Mouse (Mus musculus) MEL (cell line): ENCODE data around the gene Slc4a7. TPM values are rescaled to one million over a fixed set of nuclear protein-coding genes. Genes with fewer than 3 reads are reported as not detected.

ENCODE experiments used
- DNase-seq: peaks from one replicate; pipeline ENCODE4 v3.0.0; 2011; ENCODE audit warnings: low read depth, low spot score
- H3K27ac ChIP-seq: 2 replicates; pipeline ENCODE4 v1.5.1; 2012; ENCODE audit warnings: low read depth, mild to moderate bottlenecking, control low read depth, low read length, moderate library complexity; ENCODE audit not compliant: control insufficient read depth
- H3K27me3 ChIP-seq, 2 experiments: fragments of 150-350 bp in 1 of 2; sonication (generic) in 1 of 2; 2 replicates each; pipeline ENCODE4 v1.6.1; 2012; ENCODE audit warnings: low read length in 2 of 2, mild to moderate bottlenecking in 2 of 2, improper control_type of control experiment in 1 of 2, moderate library complexity in 1 of 2; ENCODE audit not compliant: insufficient read depth in 2 of 2, control insufficient read depth in 1 of 2
- H3K36me3 ChIP-seq, 2 experiments: 2 replicates each; pipeline ENCODE4 v1.6.1; 2012 to 2014; ENCODE audit warnings: low read length in 2 of 2, improper control_type of control experiment in 1 of 2, inconsistent platforms in 1 of 2, mild to moderate bottlenecking in 1 of 2; ENCODE audit not compliant: insufficient read depth in 2 of 2, control insufficient read depth in 1 of 2
- H3K4me1 ChIP-seq, 2 experiments: fragments of 150-350 bp in 1 of 2; sonication (generic) in 1 of 2; 2 replicates each; pipeline ENCODE4 v1.6.1; 2012; ENCODE audit warnings: low read length in 2 of 2, improper control_type of control experiment in 1 of 2, mild to moderate bottlenecking in 1 of 2; ENCODE audit not compliant: insufficient read depth in 2 of 2, control insufficient read depth in 1 of 2
- H3K4me3 ChIP-seq, 2 experiments: fragments of 150-350 bp in 1 of 2; sonication (generic) in 1 of 2; 2 replicates each; pipeline ENCODE4 v1.5.1; 2012; ENCODE audit warnings: low read depth in 2 of 2, low read length in 2 of 2, mild to moderate bottlenecking in 2 of 2, moderate library complexity in 2 of 2, control low read depth in 1 of 2, improper control_type of control experiment in 1 of 2; ENCODE audit not compliant: control insufficient read depth in 1 of 2, insufficient read depth in 1 of 2
- H3K79me2 ChIP-seq: 2 replicates; pipeline ENCODE4 v1.6.1; 2012; ENCODE audit warnings: mild to moderate bottlenecking, low read length, moderate library complexity; ENCODE audit not compliant: control insufficient read depth, poor library complexity, insufficient read depth
- H3K9ac ChIP-seq: 2 replicates; pipeline ENCODE4 v1.6.1; 2012; ENCODE audit warnings: low read depth, mild to moderate bottlenecking, control low read depth, low read length, moderate library complexity; ENCODE audit not compliant: control insufficient read depth, poor library complexity, severe bottlenecking
- H3K9me3 ChIP-seq: fragments of 150-350 bp; sonication (generic); replicated peaks from 2 replicates; pipeline ENCODE4 v1.6.1; 2012; ENCODE audit warnings: mild to moderate bottlenecking, low read length, improper control_type of control experiment, moderate library complexity; ENCODE audit not compliant: insufficient read depth
- CTCF ChIP-seq, 3 experiments: IDR thresholded peaks in 2 of 3; conservative IDR thresholded peaks in 1 of 3; 2 replicates each; pipeline ENCODE4 v1.5.1; 2011 to 2012; ENCODE audit warnings: low read length in 3 of 3, low read depth in 2 of 3, mild to moderate bottlenecking in 2 of 3, improper control_type of control experiment in 1 of 3, inconsistent platforms in 1 of 3, mixed read lengths in 1 of 3, moderate library complexity in 1 of 3; ENCODE audit not compliant: control insufficient read depth in 1 of 3, insufficient read depth in 1 of 3, poor library complexity in 1 of 3, severe bottlenecking in 1 of 3
- EP300 ChIP-seq, 2 experiments: IDR thresholded peaks; 2 replicates each; pipeline ENCODE4 v1.6.1; 2011; ENCODE audit warnings: improper control_type of control experiment in 2 of 2, low read length in 2 of 2, low read depth in 1 of 2, mild to moderate bottlenecking in 1 of 2
- ETS1 ChIP-seq: IDR thresholded peaks from 2 replicates; pipeline ENCODE4 v1.6.1; 2012; ENCODE audit warnings: low read depth, mild to moderate bottlenecking, inconsistent platforms, low read length, improper control_type of control experiment, moderate library complexity
- GABPA ChIP-seq: IDR thresholded peaks from 2 replicates; pipeline ENCODE4 v1.6.1; 2012; ENCODE audit warnings: low read depth, mild to moderate bottlenecking, inconsistent platforms, low read length, improper control_type of control experiment, moderate library complexity
- GATA1 ChIP-seq: IDR thresholded peaks from 2 replicates; pipeline ENCODE4 v1.6.1; 2011; ENCODE audit warnings: low read depth, low read length, improper control_type of control experiment
- KAT2A ChIP-seq: conservative IDR thresholded peaks from 2 replicates; pipeline ENCODE4 v1.6.1; 2012; ENCODE audit warnings: low read depth, low read length, improper control_type of control experiment, inconsistent platforms
- MAX ChIP-seq: IDR thresholded peaks from 2 replicates; pipeline ENCODE4 v1.6.1; 2011; ENCODE audit warnings: low read length, improper control_type of control experiment
- MAZ ChIP-seq: IDR thresholded peaks from 2 replicates; pipeline ENCODE4 v1.6.1; 2012; ENCODE audit warnings: low read depth, mild to moderate bottlenecking, inconsistent platforms, low read length, improper control_type of control experiment
- MEF2A ChIP-seq: IDR thresholded peaks from 2 replicates; pipeline ENCODE4 v1.6.1; 2014; ENCODE audit warnings: low read depth, mild to moderate bottlenecking, inconsistent platforms, low read length, improper control_type of control experiment; ENCODE audit not compliant: poor library complexity, insufficient replicate concordance, severe bottlenecking; ENCODE audit errors: extremely low read depth
- MYC ChIP-seq: IDR thresholded peaks from 2 replicates; pipeline ENCODE4 v1.6.1; 2011; ENCODE audit warnings: low read depth, mild to moderate bottlenecking, low read length, improper control_type of control experiment, moderate library complexity
- NRF1 ChIP-seq: IDR thresholded peaks from 2 replicates; pipeline ENCODE4 v1.6.1; 2014; ENCODE audit warnings: low read depth, mild to moderate bottlenecking, inconsistent platforms, low read length, improper control_type of control experiment, moderate library complexity; ENCODE audit not compliant: poor library complexity, insufficient read depth, severe bottlenecking
- POLR2A ChIP-seq, 2 experiments: IDR thresholded peaks; 2 replicates each; pipeline ENCODE4 v1.6.1; 2011 to 2012; ENCODE audit warnings: low read length in 2 of 2, mild to moderate bottlenecking in 2 of 2, control low read depth in 1 of 2, improper control_type of control experiment in 1 of 2, low read depth in 1 of 2, moderate library complexity in 1 of 2; ENCODE audit not compliant: control insufficient read depth in 1 of 2, insufficient read depth in 1 of 2, poor library complexity in 1 of 2
- POLR2AphosphoS2 ChIP-seq: IDR thresholded peaks from 2 replicates; pipeline ENCODE4 v1.6.1; 2011; ENCODE audit warnings: low read length, improper control_type of control experiment
- POLR2AphosphoS5 ChIP-seq: IDR thresholded peaks from 2 replicates; pipeline ENCODE4 v1.6.1; 2012; ENCODE audit warnings: low read depth, borderline replicate concordance, mild to moderate bottlenecking, inconsistent platforms, low read length, moderate library complexity, mixed read lengths
- RCOR1 ChIP-seq: IDR thresholded peaks from 2 replicates; pipeline ENCODE4 v1.6.1; 2012; ENCODE audit warnings: low read depth, mild to moderate bottlenecking, inconsistent platforms, low read length, improper control_type of control experiment
- SMC3 ChIP-seq: IDR thresholded peaks from 2 replicates; pipeline ENCODE4 v1.6.1; 2011; ENCODE audit warnings: low read depth, low read length, improper control_type of control experiment
- TBP ChIP-seq: IDR thresholded peaks from 2 replicates; pipeline ENCODE4 v1.8.0; 2011; ENCODE audit warnings: low read depth, low read length, improper control_type of control experiment
- UBTF ChIP-seq: IDR thresholded peaks from 2 replicates; pipeline ENCODE4 v1.6.1; 2012; ENCODE audit warnings: low read depth, mild to moderate bottlenecking, inconsistent platforms, low read length, improper control_type of control experiment, moderate library complexity, borderline replicate concordance; ENCODE audit not compliant: insufficient read depth
- USF1 ChIP-seq: IDR thresholded peaks from 2 replicates; pipeline ENCODE4 v1.6.1; 2014; ENCODE audit warnings: low read depth, mild to moderate bottlenecking, inconsistent platforms, low read length, improper control_type of control experiment, moderate library complexity
- USF2 ChIP-seq, 2 experiments: IDR thresholded peaks; 2 replicates each; pipeline ENCODE4 v1.6.1; 2011 to 2012; ENCODE audit warnings: improper control_type of control experiment in 2 of 2, low read length in 2 of 2, borderline replicate concordance in 1 of 2, inconsistent platforms in 1 of 2, low read depth in 1 of 2, mild to moderate bottlenecking in 1 of 2; ENCODE audit not compliant: insufficient read depth in 1 of 2
- ZC3H11A ChIP-seq: IDR thresholded peaks from 2 replicates; pipeline ENCODE4 v1.6.1; 2012; ENCODE audit warnings: low read depth, mild to moderate bottlenecking, inconsistent platforms, low read length, improper control_type of control experiment
- polyA plus RNA-seq, 2 experiments: library from polyadenylated mRNA; stranded (reverse) in 1 of 2; unstranded in 1 of 2; fragments of >175 nt in 1 of 2; fragments of >200 nt in 1 of 2; gene quantifications; 2 replicates each; pipeline versions ENCODE4 v1.2.1 to v1.2.4; 2012; ENCODE audit warnings: low replicate concordance in 2 of 2, low read depth in 1 of 2; ENCODE audit not compliant: insufficient read length in 2 of 2, insufficient read depth in 1 of 2, missing spikeins in 1 of 2
- total RNA-seq: library from RNA; depleted of rRNA; stranded (reverse); fragments of 300-350 nt; gene quantifications from 2 replicates; pipeline ENCODE4 v1.2.3, GENCODE M21; 2012; rRNA removed

Slc4a7 gene
- total RNA-seq (11.2 and 12.8 TPM in 2 replicates), polyA plus RNA-seq (10 to 100 TPM in 1 of 2 experiments, 1 to 10 TPM in 1; 8.2 to 30.2 TPM)

- Histone ChIP-seq H3K27me3 (no peaks in the 10 kb centered on the region), H3K9ac (peak within 1 kb of the TSS; percentile 100), H3K36me3 (peaks cover 0 to 17% of the 10 kb centered on the region in 2 experiments; a peak in 2 of 4 replicates), H3K79me2 (peaks cover 12% of the 10 kb centered on the region), H3K4me1 (peaks cover 5 to 9% of the 10 kb centered on the region in 2 experiments; a peak in 3 of 4 replicates), H3K9me3 (no peaks in the 10 kb centered on the region), H3K27ac (peak within 1 kb of the TSS; percentile 49; the same call in 1 of the 2 replicates), H3K4me3 (peak within 1 kb of the TSS; percentile 96 to 98)
- no peak for TF ChIP-seq CTCF (IDR thresholded peaks at IDR 0.05 in 2 of 3, conservative IDR thresholded peaks at IDR 0.05 in 1 of 3; ENCODE audit: control insufficient read depth in 1 of 3, insufficient read depth in 1 of 3, low read depth in 2 of 3, low read length in 3 of 3, poor library complexity in 1 of 3, severe bottlenecking in 1 of 3)
- TF ChIP-seq ETS1: no peak
- TF ChIP-seq MAZ: no peak
- TF ChIP-seq MYC: no peak
- no peak for TF ChIP-seq MEF2A
- TF ChIP-seq RCOR1: no peak
- no peak for TF ChIP-seq UBTF
- TF ChIP-seq POLR2AphosphoS2: no peak
- TF ChIP-seq GATA1: no peak
- TF ChIP-seq TBP: no peak
- TF ChIP-seq NRF1: no peak
- no peak for TF ChIP-seq SMC3
- no peak for DNase-seq
Observed at GRCm38 (mm10) chr14:14701710-14702329, at the start of gene Slc4a7. TSS of gene Slc4a7 (plus strand) at chr14:14702279.

- H3K36me3 ChIP-seq: no peaks in the 10 kb centered on the region
- no peak for TF ChIP-seq KAT2A
- TF ChIP-seq, all 39 proteins: peak for 0
- H3K9me3 ChIP-seq: no peaks in the 10 kb centered on the region
- no peaks in the 10 kb centered on the region for H3K27me3 ChIP-seq
- H3K79me2 ChIP-seq: no peaks in the 10 kb centered on the region
- H3K9ac ChIP-seq: no peak overlapping the region
- H3K27ac ChIP-seq: no peak overlapping the region
- no peaks in the 10 kb centered on the region for H3K4me1 ChIP-seq
- no peak overlapping the region for H3K4me3 ChIP-seq
- no peak for DNase-seq
Observed at GRCm38 (mm10) chr14:14670597-14670996, 31.5 kb upstream of the Slc4a7 start.

GRCm38 (mm10) chr14:14681611-14682010 lies 20.5 kb upstream of the Slc4a7 start:
- no peak overlapping the region for H3K9ac ChIP-seq
- H3K79me2 ChIP-seq: no peaks in the 10 kb centered on the region
- no peak overlapping the region for H3K4me3 ChIP-seq
- TF ChIP-seq POLR2AphosphoS5: no peak
- TF ChIP-seq EP300 (IDR thresholded peaks at IDR 0.05; ENCODE audit: low read depth in 1 of 2, low read length in 2 of 2): no peak
- TF ChIP-seq GATA1: no peak
- TF ChIP-seq GABPA: no peak
- no peak for TF ChIP-seq CTCF (IDR thresholded peaks at IDR 0.05 in 2 of 3, conservative IDR thresholded peaks at IDR 0.05 in 1 of 3; ENCODE audit: control insufficient read depth in 1 of 3, insufficient read depth in 1 of 3, low read depth in 2 of 3, low read length in 3 of 3, poor library complexity in 1 of 3, severe bottlenecking in 1 of 3)
- no peak for TF ChIP-seq MAX
- no peak for TF ChIP-seq POLR2A (IDR thresholded peaks at IDR 0.05; ENCODE audit: control insufficient read depth in 1 of 2, insufficient read depth in 1 of 2, low read depth in 1 of 2, low read length in 2 of 2, poor library complexity in 1 of 2)
- TF ChIP-seq SMC3: no peak
- no peak for TF ChIP-seq TBP
- TF ChIP-seq USF1: no peak
- no peak for TF ChIP-seq USF2 (IDR thresholded peaks at IDR 0.05; ENCODE audit: borderline replicate concordance in 1 of 2, insufficient read depth in 1 of 2, low read depth in 1 of 2, low read length in 2 of 2)
- no peak for TF ChIP-seq ZC3H11A
- no peaks in the 10 kb centered on the region for H3K9me3 ChIP-seq
- no peaks in the 10 kb centered on the region for H3K4me1 ChIP-seq
- H3K27ac ChIP-seq: no peak overlapping the region
- no peaks in the 10 kb centered on the region for H3K27me3 ChIP-seq
- no peak for DNase-seq
- no peaks in the 10 kb centered on the region for H3K36me3 ChIP-seq
